Mouse (Mus musculus): Measurements from ENCODE around the gene Tulp2. TPM values are rescaled to one million over a fixed set of nuclear protein-coding genes. Genes with fewer than 3 reads are reported as not detected.
"Not testable (repeated sequence)": the region's sequence is repeated elsewhere in the genome, so short reads cannot be mapped to it uniquely, and the experiment has no call there.

Tulp2 gene
- polyA plus RNA-seq, 1 experiment from 2014 or later, result 0.28 TPM

DNA sequence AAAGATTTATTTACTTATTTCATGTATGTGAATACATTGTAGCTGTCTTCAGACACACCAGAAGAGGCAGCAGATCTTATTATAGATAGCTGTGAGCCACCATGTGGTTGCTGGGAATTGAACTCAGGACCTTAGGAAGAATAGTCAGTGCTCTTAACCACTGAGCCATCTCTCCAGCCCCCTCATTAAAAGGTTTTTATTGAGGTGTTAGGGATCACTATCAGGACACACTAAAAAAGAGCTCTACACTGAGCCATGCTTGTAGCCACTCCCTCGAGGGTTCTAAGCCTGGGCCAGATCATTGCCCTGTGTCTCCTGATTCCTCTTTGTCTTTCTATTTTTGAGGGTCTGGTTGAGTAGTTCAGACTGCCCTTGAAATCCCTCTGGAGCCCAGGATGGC lies 5.2 kb upstream of the Tulp2 start:
- WGBS, result 40% methylated on average over 1 of the region's 1 CpGs
- ATAC-seq (replicated peaks; ENCODE audit: insufficient number of reproducible peaks, insufficient read depth, low FRiP score, low read depth), result no peak
- no peaks in the 10 kb centered on the region for H3K9me3 ChIP-seq (replicated peaks)

GRCm38 (mm10) chr7:45477003-45477402 lies 4.7 kb upstream of the Tulp2 start:
- Histone ChIP-seq H3K27ac (no peak overlapping the region), H3K4me2 (no peak overlapping the region), H3K27me3 (no peaks in the 10 kb centered on the region), H3K36me3 (no peaks in the 10 kb centered on the region), H3K4me1 (replicated peaks) (no peaks in the 10 kb centered on the region), H3K9me3 (replicated peaks) (no peaks in the 10 kb centered on the region), H3K9ac (no peak overlapping the region), H3K4me3 (no peak overlapping the region)
- ATAC-seq (replicated peaks; ENCODE audit: insufficient number of reproducible peaks, insufficient read depth, low FRiP score, low read depth), result no peak
- 8% methylated on average over 3 of the region's 3 CpGs for WGBS

More for the DNA sequence above, 5.2 kb upstream of the Tulp2 start:
- Histone ChIP-seq H3K36me3 (no peaks in the 10 kb centered on the region), H3K4me3 (no peak overlapping the region), H3K27me3 (no peaks in the 10 kb centered on the region), H3K27ac (no peak overlapping the region), H3K4me2 (no peak overlapping the region), H3K9ac (no peak overlapping the region), H3K4me1 (replicated peaks) (no peaks in the 10 kb centered on the region)

DNA sequence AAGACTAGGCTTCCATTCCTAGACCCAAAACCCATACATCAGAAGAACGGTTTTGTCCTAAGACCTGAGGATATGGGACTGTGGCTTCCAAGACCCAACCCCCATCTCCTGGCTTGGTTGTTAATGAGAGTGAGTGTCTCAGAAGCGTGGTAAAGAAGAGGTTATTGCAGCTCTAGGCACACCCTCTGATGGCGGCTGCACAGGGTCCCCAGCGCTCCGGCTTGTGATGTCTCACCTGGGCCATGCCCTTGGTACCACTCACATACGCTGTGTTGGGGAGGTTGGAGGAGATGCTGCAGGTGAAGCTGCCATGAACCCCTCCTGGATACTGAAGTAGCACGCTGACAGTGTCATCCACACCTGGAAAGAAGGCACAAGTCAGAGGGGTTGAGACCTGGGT lies 2.9 kb upstream of the Tulp2 start:
- ATAC-seq (replicated peaks; ENCODE audit: insufficient number of reproducible peaks, insufficient read depth, low FRiP score, low read depth), result no peak
- H3K9me3 ChIP-seq (replicated peaks), result no peaks in the 10 kb centered on the region
- H3K9ac ChIP-seq, result no peak overlapping the region
- H3K36me3 ChIP-seq, result no peaks in the 10 kb centered on the region
- no peaks in the 10 kb centered on the region for H3K4me1 ChIP-seq (replicated peaks)
- no peaks in the 10 kb centered on the region for H3K27me3 ChIP-seq
- no peak overlapping the region for H3K27ac ChIP-seq
- no peak overlapping the region for H3K4me3 ChIP-seq
- H3K4me2 ChIP-seq, result no peak overlapping the region
- 92% methylated on average over 7 of the region's 7 CpGs for WGBS

GRCm38 (mm10) chr7:45480310-45480709 lies 1.4 kb upstream of the Tulp2 start:
- ATAC-seq (replicated peaks; ENCODE audit: insufficient number of reproducible peaks, insufficient read depth, low FRiP score, low read depth); H3K27ac ChIP-seq; H3K9ac ChIP-seq; H3K9me3 ChIP-seq (replicated peaks); H3K36me3 ChIP-seq; H3K27me3 ChIP-seq; H3K4me2 ChIP-seq; H3K4me1 ChIP-seq (replicated peaks); H3K4me3 ChIP-seq: not testable (repeated sequence)
- WGBS, result 77% methylated on average over 4 of the region's 4 CpGs

DNA sequence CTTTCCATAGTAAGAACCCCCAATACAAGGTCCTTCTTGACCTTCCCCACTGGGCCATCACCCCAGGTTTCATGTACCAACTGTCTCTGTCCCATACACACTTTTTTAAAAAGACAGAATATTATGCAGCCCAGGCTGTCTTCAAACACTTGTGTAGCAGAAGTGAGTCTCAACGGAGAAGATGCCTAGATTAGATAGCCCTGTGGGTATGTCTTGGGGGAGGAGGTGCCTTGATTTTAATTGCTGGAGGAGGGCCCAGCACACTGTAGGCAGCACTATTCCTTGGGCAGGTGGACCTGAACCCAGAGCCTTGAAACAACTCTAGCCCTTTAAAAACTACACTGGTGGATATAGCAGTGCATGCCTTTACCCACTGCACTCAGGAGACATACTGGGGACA lies 489 bp downstream of the Tulp2 start:
- no peak for ATAC-seq (replicated peaks; ENCODE audit: insufficient number of reproducible peaks, insufficient read depth, low FRiP score, low read depth)
- no peak overlapping the region for H3K4me2 ChIP-seq
- no peaks in the 10 kb centered on the region for H3K4me1 ChIP-seq (replicated peaks)
- no peaks in the 10 kb centered on the region for H3K27me3 ChIP-seq
- H3K9me3 ChIP-seq (replicated peaks), result no peaks in the 10 kb centered on the region
- no peak overlapping the region for H3K27ac ChIP-seq
- H3K9ac ChIP-seq, result no peak overlapping the region
- 71% methylated on average over 1 of the region's 1 CpGs for WGBS
- H3K36me3 ChIP-seq, result no peaks in the 10 kb centered on the region
- no peak overlapping the region for H3K4me3 ChIP-seq

- not testable (repeated sequence) for H3K27ac ChIP-seq; H3K36me3 ChIP-seq; H3K27me3 ChIP-seq; H3K4me2 ChIP-seq; H3K4me3 ChIP-seq; H3K9me3 ChIP-seq (replicated peaks); ATAC-seq (replicated peaks; ENCODE audit: insufficient number of reproducible peaks, insufficient read depth, low FRiP score, low read depth); H3K9ac ChIP-seq
- WGBS, result 85% methylated on average over 5 of the region's 5 CpGs
- H3K4me1 ChIP-seq (replicated peaks), result peaks cover 14% of the 10 kb centered on the region
Observed at GRCm38 (mm10) chr7:45484985-45485384, 3.3 kb downstream of the Tulp2 start.

DNA sequence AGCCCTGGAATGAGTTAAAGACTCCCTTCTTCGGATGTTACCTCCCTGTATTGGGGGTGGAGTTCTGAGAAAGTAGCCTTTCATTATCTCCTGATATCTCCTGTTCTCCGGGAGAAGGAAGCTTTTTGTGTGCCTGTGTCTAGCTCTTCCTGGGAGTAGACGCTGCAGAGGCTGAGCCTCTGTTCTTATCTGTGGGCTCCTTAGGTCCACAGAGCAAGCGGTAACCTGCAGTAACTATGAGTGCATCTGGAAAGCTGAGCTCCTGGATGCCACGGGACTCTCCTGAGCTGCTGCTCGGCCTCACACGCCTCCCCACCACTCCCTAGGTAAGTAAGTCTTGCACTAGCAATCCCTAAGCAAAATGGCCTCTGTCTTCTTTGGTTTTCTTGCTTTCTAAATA lies 4.5 kb downstream of the Tulp2 start:
- Histone ChIP-seq H3K4me1 (replicated peaks) (peaks cover 14% of the 10 kb centered on the region), H3K9me3 (replicated peaks) (no peaks in the 10 kb centered on the region), H3K4me2 (no peak overlapping the region), H3K9ac (no peak overlapping the region), H3K4me3 (no peak overlapping the region), H3K27ac (no peak overlapping the region), H3K36me3 (no peaks in the 10 kb centered on the region), H3K27me3 (no peaks in the 10 kb centered on the region)
- WGBS, result 46% methylated on average over 7 of the region's 7 CpGs
- ATAC-seq (replicated peaks; ENCODE audit: insufficient number of reproducible peaks, insufficient read depth, low FRiP score, low read depth), result no peak

DNA sequence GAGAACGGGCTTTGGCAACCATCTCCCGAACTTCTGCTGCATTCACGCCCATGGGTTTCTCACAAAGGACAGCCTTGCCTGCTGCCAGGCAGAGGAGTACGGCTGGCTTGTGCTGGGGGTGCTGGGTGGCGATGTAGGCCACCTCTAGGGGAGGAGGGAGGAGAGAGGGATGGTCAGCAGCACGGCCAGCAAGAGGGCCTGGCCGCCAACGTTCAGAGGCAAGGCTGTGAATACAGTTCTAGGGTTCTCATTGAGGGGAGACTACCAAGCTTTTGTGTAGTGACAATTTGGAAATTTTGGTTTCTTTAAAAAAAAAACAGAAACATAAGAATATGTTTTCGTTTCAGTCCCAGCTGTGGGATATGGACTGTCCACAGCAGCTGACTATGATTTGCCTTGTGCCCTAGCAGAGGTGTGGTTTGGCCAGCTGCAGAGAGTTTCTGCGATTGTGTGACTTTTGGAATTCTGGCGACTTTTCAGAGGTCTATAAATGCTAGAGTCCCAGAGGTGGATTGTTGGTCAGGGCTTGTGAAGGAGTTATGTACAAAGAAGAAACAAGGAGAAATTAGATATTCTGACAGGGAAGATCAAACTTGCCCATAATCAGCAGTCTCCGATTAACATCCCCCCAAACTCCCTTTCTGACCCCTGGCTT lies 5.2 kb downstream of the Tulp2 start, which contains the start of gene Gm45808:
Gm45808 (minus strand) TSS at position 51 of the 655 bp plus-strand sequence.
- H3K27me3 ChIP-seq, result no peaks in the 10 kb centered on the region
- 80% methylated on average over 12 of the region's 12 CpGs for WGBS
- H3K27ac ChIP-seq, result no peak within 1 kb of the TSS
- no peaks in the 10 kb centered on the region for H3K9me3 ChIP-seq (replicated peaks)
- H3K9ac ChIP-seq, result no peak within 1 kb of the TSS
- no peak for ATAC-seq (replicated peaks; ENCODE audit: insufficient number of reproducible peaks, insufficient read depth, low FRiP score, low read depth)
- H3K4me3 ChIP-seq, result no peak within 1 kb of the TSS
- no peak within 1 kb of the TSS for H3K4me2 ChIP-seq
- H3K36me3 ChIP-seq, result no peaks in the 10 kb centered on the region
- peaks cover 14% of the 10 kb centered on the region for H3K4me1 ChIP-seq (replicated peaks)

GRCm38 (mm10) chr7:45487861-45488292 lies 6.2 kb downstream of the Tulp2 start:
- ATAC-seq (replicated peaks; ENCODE audit: insufficient number of reproducible peaks, insufficient read depth, low FRiP score, low read depth), result peak; percentile 22; the same call in 1 of the 2 replicates
- Histone ChIP-seq H3K27me3 (no peaks in the 10 kb centered on the region), H3K36me3 (peaks cover under 1% of the 10 kb centered on the region; the same call in 1 of the 2 replicates), H3K27ac (peak overlapping the region; percentile 9; the same call in 1 of the 2 replicates), H3K4me3 (peak overlapping the region; percentile 57), H3K9ac (no peak overlapping the region), H3K9me3 (replicated peaks) (no peaks in the 10 kb centered on the region), H3K4me2 (peak overlapping the region; percentile 82), H3K4me1 (replicated peaks) (peaks cover 14% of the 10 kb centered on the region)
- WGBS, result 44% methylated on average over 11 of the region's 11 CpGs

- peak within 1 kb of the TSS; percentile 82 for H3K4me2 ChIP-seq
- peak within 1 kb of the TSS; percentile 57 for H3K4me3 ChIP-seq
- H3K36me3 ChIP-seq, result peaks cover 8% of the 10 kb centered on the region; the same call in 1 of the 2 replicates
- no peaks in the 10 kb centered on the region for H3K9me3 ChIP-seq (replicated peaks)
- peaks cover 14% of the 10 kb centered on the region for H3K4me1 ChIP-seq (replicated peaks)
- peak; percentile 67 for ATAC-seq (replicated peaks; ENCODE audit: insufficient number of reproducible peaks, insufficient read depth, low FRiP score, low read depth)
- peak within 1 kb of the TSS; percentile 52 for H3K9ac ChIP-seq
- peak within 1 kb of the TSS; percentile 10 for H3K27ac ChIP-seq
- no peaks in the 10 kb centered on the region for H3K27me3 ChIP-seq
- 10% methylated on average over 38 of the region's 38 CpGs for WGBS
Observed at GRCm38 (mm10) chr7:45488293-45489204, 6.9 kb downstream of the Tulp2 start, which contains the start of gene Dhdh. TSS of gene Dhdh (minus strand) at chr7:45488805.

DNA sequence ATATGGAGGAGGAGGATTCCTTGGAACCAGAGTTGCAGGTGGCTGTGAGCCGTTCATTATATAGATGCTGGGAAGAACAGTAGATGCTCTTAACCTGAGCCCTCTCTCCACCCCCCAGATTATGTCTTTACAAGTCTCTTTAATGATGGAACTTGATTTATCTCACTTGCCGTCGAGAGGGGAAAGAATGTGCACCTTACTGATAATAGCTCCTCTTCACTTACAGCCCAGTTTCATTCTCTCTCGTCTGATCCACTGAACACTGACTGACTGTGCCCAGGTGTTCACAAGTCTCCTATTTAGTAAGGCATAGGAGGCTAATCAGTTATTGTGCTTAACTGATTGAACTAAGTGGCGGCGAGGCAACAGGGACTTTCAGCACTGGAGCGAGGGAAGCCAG lies 7.9 kb downstream of the Tulp2 start:
- no peak overlapping the region for H3K4me2 ChIP-seq
- no peaks in the 10 kb centered on the region for H3K27me3 ChIP-seq
- no peak overlapping the region for H3K27ac ChIP-seq
- no peak overlapping the region for H3K4me3 ChIP-seq
- no peak overlapping the region for H3K9ac ChIP-seq
- 62% methylated on average over 7 of the region's 7 CpGs for WGBS
- ATAC-seq (replicated peaks; ENCODE audit: insufficient number of reproducible peaks, insufficient read depth, low FRiP score, low read depth), result no peak
- peaks cover 14% of the 10 kb centered on the region for H3K4me1 ChIP-seq (replicated peaks)
- H3K9me3 ChIP-seq (replicated peaks), result no peaks in the 10 kb centered on the region
- peaks cover 17% of the 10 kb centered on the region; the same call in 1 of the 2 replicates for H3K36me3 ChIP-seq
